Mouse (Mus musculus): Measurements from ENCODE around the gene Mpv17l2.

The Mpv17l2 gene

DNA sequence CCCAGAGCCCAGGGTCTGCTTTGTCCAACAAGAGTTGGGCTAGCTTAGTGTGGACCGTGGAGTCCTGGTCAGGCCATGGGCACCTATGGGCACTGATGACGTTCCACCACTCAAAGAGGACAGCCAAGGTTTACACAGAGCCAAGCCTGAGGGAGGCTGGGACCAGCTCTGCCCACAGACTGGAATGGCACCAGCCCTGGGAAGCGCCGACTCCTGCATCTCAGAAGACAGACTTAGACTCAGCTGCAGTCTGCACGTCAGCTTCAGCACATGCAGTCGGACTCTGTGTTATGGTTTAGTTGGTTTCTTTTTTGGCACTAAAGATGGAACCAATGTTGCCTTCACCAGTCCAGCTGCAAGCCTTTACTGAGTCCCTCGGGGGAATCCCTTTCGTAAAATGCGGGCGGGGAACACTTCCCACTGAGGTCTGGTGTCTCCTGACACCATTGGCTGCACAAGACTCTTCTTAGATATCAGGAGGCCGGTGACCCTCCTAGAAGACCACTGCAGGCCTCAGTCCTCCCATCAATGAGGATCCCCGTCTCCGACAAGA is 10.5 kb downstream of the Mpv17l2 start:
- DNase-seq (ENCODE audit: low read depth, low spot score) = no peak

DNA sequence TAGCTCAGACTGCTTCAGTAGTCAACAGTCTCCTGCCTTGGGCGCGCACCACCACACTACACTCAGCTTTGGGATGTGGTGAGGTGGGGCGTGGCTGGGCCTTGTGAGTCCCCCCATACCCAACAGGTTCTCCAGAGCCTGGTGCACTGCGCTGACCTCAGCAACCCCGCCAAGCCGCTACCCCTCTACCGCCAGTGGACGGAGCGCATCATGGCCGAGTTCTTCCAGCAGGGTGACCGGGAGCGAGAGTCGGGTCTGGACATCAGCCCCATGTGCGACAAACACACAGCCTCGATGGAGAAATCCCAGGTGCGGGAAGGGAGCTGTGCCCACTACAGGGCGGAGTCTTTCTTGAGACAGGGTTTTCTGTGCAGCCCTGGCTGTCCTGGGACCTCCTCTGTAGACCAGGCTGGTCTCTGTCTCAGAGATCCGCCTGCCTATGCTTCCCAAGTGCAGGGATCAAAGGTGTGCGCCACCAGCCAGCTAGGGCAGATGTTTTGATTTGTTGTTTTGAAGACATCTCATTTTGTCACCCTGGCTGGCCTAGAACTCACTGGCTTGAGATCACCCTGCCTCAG is 11.6 kb downstream of the Mpv17l2 start:
- DNase-seq (ENCODE audit: low read depth, low spot score) = no peak

DNA sequence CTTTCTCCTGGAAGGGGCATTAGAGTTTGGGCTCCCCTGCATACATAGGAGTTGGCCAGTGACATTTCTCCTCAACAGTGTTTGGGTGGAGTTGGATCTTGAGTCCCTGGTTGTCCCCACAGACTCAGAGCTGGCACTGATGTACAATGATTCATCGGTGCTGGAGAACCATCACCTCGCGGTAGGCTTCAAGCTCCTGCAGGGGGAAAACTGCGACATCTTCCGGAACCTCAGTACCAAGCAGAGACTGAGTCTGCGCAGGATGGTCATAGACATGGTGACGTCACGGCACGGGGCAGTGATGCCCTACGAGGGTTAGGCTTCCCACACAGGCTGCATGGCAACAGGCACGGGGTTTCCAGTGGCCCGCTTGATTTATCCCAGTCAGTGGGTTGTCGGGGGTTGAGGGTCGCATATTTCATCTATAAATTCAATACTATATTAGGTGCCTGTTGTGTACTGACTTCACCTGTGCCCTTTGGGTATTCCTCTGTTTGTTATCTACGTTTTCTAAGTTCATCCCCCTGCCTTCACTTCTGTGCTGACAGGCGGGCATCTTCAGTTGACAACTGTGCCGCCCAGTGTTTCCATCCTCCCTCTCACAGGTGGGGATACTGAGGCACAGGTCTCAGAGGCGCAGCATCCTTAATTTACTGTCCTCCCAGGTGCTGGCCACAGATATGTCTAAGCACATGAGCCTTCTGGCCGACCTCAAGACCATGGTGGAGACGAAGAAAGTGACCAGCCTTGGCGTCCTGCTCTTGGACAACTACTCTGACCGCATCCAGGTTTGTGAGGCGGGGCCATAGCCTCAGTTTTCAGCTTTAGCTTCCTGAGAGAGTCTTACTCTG is 12.3 kb downstream of the Mpv17l2 start:
- no peak for DNase-seq (ENCODE audit: low read depth, low spot score)

DNA sequence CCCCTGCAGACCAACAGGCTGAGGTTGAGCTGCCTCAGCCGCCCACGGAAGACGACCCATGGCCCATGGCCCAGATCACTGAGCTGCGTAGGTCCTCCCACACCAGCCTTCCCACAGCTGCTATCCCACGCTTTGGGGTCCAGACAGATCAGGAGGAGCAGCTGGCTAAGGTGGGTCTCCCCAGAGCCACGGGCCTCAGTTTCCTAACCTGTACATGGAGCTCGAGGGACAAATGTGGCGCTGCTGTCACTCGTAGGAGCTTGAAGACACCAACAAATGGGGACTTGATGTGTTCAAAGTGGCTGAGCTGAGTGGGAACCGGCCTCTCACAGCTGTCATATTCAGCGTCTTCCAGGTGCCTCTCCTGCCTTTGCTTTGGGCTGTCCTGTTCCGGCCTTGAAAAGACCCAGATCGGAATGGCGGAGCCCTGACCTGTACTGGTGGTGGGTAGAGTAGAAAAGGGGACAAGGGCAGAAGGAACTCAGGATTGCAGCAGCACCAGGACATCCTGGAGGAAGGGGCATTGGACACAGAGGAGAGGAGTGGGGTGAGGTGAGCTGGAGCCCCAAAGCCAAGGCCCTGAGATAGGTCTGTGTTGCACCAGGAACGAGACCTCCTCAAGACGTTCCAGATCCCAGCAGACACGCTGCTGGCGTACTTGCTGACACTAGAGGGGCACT is 13.4 kb downstream of the Mpv17l2 start:
- no peak for DNase-seq (ENCODE audit: low read depth, low spot score)

DNA sequence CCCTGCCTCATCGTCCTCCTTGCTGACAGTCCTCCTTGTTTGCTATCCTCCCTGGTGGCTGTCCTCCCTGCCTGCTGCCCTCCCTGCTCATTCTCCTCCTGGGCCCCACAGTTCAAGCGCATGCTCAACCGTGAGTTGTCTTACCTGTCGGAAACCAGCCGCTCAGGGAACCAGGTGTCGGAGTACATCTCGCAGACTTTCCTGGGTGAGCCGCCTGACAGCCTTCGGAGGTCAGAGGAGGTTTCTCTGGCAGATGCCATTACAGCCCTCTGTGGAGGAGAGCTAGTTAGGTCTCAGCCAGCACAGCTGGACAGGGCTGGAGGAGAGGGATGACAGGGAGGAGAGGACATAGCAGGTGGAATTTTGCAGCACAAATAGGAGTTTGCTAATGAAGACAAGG is 14.1 kb downstream of the Mpv17l2 start:
- no peak for DNase-seq (ENCODE audit: low read depth, low spot score)

DNA sequence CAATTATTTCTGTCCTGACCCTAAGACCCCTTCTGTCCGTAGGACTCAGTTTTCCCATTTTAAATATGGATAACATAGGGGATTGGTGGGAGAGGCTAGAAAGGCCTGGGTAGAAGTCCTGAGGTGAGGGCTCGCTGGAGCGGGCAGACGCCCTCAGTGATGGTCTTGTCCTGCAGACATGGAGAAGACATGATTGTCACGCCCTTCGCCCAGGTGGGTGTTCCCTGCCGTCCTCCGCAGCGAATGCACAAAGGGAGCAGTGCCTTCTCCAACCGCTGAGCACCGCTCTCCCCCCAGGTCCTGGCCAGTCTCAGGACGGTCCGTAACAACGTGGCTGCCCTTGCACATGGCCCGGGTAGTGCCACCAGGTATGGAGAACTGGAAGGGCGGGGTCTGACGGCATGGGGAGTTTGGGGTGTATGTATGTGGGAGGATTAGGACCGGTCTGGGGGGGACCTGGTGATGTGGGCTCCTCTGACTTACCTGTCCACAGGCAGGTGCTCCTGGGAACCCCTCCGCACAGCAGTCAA is 15.0 kb downstream of the Mpv17l2 start:
- no peak for DNase-seq (ENCODE audit: low read depth, low spot score)

DNA sequence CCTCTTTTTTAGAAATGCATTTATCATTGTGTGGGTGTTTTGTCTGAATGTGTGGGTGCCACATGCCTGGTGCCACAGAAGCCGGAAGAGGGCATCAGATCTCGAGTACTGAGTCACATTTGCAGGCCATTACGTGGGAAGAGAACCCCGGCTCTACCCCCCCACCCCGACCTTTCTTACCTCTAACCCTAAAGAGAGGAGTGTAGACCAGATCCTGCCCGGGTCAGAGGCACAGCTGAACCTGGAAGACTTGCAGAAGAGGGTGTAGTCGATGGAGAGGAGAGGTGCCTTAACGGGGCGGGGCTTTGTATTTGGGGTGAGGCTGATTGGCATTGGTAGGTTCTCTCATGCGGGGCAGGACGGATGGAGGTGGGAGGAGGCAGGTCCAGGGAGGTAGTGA is 15.9 kb downstream of the Mpv17l2 start:
- DNase-seq (ENCODE audit: low read depth, low spot score) = no peak

DNA sequence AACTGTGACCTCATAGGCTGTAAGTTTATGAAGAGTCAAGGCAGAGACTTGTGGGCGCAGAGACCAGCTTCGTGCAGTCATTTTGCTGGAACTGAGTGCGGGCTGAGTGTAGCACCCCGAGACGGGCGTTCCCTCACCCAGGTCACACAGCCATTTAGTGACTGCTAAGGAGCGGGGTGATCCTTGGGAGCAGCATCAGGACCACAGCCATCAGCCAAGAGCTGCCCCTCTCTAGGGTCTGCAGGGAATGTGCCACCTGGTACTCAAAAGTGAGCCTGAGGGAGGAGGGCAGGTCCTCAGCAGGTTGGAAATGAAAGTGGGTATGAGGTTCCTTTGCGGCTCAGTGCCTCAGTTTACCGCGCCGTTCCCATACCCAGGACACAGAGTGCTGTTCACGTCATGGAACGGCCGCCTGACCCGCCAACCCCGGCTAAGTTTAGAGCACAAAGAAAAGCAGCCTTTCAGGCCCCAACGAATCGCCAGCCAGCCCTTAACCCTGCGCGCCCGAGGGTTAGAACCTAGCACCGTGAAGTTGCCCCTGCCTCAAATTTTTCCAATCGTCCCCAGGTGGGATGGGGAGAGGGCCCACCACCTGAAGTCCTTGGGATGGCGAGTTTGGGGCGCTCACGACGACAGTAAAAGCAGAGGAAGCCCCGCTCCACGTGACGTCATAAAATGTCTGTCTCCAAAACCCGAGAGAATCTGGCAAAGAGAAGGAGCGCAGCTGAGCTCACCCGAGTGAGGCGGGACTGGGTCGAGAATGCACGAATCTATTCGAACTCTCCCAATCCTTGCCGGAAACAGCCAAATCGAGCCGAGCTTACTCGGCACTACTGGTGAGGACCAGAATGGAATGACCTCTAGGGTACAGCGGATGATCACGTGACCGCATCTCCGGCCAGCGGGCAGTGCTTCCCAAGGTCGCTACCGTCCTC is 16.8 kb downstream of the Mpv17l2 start:
- DNase-seq (ENCODE audit: low read depth, low spot score) = no peak

DNA sequence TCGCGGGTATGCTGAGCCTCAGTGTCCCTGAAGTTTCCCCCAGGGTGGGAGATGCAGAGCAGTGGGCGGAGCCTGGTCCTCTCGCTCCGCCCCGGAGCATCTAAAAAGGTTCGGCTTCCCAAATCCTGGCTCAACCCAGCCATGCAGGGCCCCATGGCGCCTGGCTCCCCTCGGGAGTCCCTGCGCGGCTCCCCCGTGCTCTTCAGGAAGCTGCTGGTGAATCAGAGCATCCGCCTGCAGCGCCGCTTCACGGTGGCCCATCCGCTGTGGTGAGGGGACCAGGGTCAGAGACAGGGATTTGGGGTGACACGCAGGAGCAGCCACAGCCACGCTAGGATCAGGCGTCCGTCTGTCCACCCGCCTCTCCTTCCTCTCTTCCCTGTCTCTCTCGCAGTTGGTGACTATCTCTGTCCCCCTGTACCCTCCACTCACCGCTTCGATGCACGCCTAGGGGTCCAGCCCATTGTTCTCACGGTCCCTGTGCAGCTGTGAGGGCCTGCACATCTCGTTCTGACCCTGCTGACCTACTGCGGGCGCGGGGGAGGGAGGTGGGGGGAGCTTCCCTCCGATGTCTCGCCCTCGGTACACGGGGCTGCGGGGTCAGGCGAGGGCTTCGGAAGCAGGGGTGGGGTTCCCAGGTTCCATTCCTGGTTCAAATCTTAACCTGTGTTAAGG is 17.6 kb downstream of the Mpv17l2 start:
- DNase-seq (ENCODE audit: low read depth, low spot score) = no peak

DNA sequence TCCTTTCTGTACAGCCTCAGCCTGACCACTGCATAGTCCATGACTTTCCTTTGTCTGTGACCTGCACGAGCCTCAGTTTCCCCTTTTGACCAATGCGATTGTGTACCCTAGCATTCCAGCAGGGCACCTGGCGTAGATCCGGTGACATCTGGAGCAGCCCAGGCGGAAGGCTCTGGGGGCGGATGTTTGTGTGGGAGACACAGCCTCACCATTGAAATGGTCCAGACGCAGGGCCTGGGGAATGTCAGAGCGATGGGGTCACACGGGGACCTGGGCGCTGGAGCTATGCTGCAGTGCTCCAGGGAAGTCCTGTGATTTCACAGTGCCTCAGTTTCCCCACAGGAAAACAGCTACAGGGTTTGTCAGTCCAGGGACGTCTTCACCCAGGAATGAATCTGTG is 18.6 kb downstream of the Mpv17l2 start:
- DNase-seq (ENCODE audit: low read depth, low spot score) = no peak

DNA sequence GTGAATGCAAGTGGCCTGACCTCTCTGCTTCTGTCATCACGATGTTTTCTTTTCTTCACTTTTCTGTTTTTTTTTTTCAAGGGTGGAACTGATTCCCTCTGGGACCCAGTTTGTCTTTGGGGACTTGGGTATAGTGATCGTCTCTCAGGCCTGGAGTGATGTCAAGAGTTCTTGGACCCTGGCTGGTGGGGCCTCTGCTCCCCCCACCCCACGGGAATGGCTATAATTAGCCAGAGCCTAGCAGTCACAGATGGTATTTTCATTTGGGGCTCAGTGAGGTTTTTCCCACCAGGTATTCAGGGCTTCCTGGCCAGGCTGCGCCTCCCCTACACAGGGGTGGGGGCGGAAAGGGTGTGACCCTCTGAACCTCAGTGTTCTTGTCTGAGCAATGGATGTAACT is 19.1 kb downstream of the Mpv17l2 start:
- no peak for DNase-seq (ENCODE audit: low read depth, low spot score)

DNA sequence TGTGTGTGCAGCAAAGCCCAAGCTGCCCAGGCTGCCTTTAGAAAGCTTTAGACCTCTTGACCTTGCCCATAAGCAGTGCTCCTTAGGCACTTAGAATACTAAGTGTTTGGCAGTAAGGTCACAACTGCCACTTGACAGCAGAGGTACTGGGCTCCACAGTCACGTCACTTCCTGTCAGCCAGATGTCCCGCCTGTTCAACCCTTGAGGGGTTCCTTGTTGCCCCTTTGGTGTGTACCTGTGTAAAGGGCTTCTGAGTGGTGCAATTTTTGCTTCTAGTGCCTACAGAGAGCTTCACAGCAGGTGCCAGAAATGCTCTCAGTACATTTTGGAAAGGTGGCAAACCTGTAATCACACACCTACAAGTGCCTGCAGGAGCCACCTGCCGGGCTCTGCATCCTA is 22.5 kb downstream of the Mpv17l2 start:
- no peak for DNase-seq (ENCODE audit: low read depth, low spot score)

DNA sequence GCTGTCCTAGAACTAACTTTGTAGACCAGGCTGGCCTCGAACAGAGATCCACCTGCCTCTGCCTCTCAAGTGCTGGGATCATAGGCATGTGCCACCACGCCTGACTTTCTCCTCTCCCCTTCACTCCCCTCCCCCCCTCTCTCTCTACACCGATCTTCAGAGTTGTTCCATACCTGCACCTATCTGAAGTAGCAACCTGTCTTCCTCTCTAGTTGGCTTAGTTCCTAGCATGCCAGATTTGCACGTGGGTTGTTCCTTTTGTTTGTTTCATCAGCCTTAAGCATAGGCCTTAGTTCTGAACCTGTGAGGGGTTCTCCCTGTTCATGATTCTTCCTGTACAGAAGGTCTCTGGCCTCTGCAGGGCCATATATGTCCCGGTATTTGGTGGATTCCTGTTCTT is 23.0 kb downstream of the Mpv17l2 start:
- no peak for DNase-seq (ENCODE audit: low read depth, low spot score)

DNA sequence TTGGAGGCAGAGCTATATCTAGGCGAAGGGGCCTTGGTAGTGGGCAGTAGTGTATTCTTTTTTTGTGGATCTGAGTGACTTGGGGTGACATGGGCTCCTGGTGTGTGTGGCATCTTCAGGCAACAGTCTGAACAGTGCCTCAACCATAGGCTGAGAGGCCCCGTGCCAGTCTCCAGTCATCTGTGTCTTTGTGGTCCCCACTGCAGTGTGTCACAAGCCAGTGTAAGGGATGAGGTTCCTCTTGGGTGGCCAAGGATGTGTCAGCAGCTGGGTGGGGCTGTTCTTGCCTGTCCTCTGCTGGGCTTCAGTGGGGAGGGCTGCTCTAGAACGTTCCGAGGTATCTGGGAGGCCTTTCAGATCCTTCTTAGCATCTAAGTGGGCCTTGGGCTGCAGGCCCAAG is 29.8 kb downstream of the Mpv17l2 start:
- no peak for DNase-seq (ENCODE audit: low read depth, low spot score)

DNA sequence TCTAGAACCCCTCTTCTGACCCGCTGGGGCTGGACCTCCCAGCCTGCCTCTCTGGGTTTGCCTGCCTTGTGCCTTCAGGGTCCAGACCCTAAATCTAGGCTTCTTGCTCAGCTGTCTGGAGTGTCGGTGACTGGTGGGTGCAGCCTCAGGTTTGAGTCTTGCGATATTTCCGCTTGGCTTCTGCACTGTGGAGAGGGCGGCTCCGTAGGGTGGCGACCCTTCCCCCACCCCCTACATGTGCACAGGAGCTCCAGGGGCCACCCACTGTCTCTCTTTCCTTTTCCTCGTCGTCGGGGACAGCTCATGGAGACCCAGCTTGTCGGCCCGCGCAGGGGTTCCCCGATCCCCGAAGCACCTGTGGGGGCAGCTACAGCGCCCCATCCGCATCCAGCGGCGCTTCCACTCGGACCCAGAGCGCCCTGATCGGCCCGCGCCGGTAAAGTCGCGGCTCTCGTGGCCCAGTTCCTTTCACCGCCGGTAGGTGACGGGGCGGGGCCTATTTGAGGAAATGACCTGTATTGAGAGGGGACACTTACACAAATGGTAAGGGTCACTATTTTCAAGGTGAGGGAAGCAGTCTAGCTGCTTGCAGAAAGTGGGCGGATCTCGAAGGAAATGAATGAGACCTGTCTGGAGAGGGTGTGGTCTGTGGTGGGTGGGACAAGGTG is 30.8 kb downstream of the Mpv17l2 start:
- DNase-seq (ENCODE audit: low read depth, low spot score) = no peak

DNA sequence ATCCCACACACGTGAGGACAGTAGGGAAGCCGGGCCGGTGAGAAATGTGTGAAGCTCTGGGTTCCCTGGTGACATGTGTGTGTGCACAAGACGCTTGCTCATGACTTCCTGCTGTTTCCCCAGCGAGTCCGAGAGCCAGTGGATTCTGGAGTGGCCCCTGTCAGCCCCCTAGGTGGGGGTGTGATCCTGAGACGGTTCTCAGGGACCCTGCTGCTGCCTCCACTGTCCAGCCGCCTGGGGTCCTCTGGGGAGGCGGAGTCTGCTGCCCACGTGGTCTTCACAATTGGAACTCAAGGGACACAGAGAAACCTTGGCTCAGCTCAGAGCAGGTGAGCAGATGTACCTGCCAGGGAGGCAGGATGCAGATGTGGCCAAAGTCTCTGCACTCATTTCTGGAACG is 34.0 kb downstream of the Mpv17l2 start:
- DNase-seq (ENCODE audit: low read depth, low spot score) = no peak

DNA sequence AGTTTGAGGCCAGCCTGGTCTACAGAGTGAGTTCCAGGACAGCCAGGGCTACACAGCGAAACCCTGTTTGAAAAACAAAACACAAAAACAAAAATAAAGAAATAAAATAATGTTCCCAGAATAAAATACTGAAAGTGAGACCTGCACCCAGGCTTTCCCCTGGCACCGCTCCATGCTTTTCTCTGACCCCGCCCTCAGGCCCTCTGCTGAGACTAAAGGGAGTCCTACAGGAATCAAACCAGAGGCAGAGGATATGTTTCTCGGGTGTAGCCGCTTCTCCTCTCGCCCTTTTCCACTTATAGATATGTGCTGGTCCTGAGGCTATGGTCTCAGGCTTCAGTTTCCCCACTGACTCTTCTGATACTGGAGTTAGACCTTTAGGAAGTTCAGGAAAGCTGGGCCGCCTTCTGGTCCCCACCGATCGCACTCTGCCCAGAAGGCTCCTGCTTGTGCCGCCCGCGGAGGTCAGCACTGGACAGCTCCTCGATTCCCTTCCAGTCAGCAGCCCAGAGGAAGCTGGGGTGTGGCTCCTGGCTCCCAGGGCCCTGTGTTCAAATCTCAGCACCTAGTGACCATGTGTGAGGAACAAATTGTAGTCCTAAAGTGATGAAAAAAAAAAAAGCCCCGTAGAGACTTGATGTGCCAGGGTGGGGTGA is 34.8 kb downstream of the Mpv17l2 start:
- DNase-seq (ENCODE audit: low read depth, low spot score) = no peak

DNA sequence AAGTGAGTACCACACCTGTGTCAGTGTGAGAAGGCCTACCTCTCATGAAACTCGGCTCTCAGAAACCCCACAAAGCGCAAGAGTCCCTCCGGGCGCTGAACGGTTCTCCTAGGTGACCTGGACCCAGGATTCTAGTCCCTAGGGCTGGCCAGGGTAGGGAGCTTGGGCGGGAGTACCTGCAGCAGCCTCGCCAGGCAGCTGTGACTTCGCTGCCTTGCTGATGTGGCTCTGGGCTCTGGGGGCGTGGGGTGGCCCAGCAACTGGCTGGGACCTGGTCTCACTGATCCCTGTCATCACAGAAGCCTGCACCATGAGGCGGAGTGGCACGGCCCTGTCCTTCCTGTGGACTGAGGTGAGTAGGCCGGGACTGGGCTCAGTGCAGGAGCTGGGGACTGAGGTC is 36.5 kb downstream of the Mpv17l2 start:
- no peak for DNase-seq (ENCODE audit: low read depth, low spot score)

DNA sequence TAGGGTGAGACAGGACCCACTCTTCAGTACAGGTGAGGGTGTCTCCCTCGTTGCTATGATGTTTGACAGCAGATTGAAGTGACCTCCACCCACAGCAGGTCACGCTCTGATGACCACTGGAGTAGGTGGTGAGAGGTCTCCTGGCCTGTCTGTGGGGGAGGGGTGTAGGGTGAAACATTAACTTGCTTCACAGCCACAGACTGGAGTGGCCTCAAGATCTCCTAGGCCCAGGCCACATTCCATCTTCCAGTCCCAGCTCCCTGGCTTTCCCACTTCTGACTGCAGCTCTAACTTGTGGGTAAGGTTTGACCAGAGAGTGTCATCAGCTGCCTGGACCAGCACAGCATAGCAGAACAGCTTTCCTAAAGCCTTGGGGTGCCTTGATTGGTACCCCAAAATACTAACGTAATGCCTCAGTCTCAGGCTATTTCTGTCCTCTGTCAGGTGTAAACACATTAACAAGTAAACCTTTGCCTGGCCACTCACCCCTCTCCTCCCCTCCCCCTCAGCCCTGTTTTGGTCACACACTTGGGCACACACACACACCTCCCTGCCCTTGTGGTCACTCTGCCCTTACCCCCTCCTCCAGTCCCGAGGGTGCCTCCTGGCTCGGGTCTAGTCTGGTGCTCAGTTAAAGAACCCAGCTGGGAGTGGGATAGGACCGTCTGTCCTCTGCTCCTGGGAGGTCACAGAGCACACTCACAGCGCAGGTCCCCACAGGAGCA is 37.1 kb downstream of the Mpv17l2 start, which contains the start of gene Pde4c:
Gene Pde4c, plus strand, starts transcription at position 235 of the 725 bp plus-strand sequence.
- DNase-seq (ENCODE audit: low read depth, low spot score) = no peak

Data from telencephalon, adult 2 months (tissue).